Mouse (Mus musculus) erythroid progenitor cell, adult 5-6 weeks (primary cell): ENCODE data around the gene Rab3ip. TPM values are rescaled to one million over a fixed set of nuclear protein-coding genes. Genes with fewer than 3 reads are reported as not detected.

ENCODE experiments used
- ATAC-seq: replicated peaks from 2 replicates; pipeline ENCODE4 v1.8.0; 2016; ENCODE audit warnings: moderate number of reproducible peaks, mild to moderate bottlenecking, moderate TSS enrichment, inconsistent platforms; ENCODE audit not compliant: poor library complexity, low FRiP score, severe bottlenecking
- total RNA-seq, 2 experiments: library from RNA; stranded (forward) in 1 of 2; stranded (reverse) in 1 of 2; fragments of 150-400 nt in 1 of 2; fragments of 186-747, 209-891 nt in 1 of 2; gene quantifications; 2 replicates each; pipeline versions ENCODE4 v1.2.3 to v1.2.4; 2015 to 2017; ENCODE audit warnings: low replicate concordance in 2 of 2

The Rab3ip gene
- total RNA-seq, 2 experiments from 2014 or later = 4.6 to 14.8 TPM

- no peak for ATAC-seq
Observed at GRCm38 (mm10) chr10:116884552-116884951, 66.0 kb downstream of the Rab3ip start.

- ATAC-seq = no peak
Observed at GRCm38 (mm10) chr10:116883531-116883930, 67.0 kb downstream of the Rab3ip start.

DNA sequence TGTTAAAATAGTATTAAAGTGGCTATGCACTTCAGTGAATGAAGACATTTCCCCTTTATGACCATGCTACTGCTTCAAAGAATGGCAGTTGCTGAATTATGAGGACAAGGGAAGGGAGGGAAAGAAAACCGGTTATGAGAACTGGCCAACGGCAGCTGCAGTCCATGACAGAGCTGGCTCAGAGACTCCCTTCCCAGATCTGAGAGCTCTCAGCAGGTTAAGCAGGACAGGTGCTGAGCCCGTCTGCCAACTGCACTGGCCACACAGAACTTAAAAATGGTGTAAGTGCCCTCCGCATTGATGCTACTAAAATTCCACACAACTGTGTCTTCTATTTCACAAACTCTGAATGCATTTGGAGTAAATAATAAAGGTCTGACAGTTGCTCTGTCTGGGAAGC is 73.1 kb downstream of the Rab3ip start:
- ATAC-seq = no peak

GRCm38 (mm10) chr10:116874490-116874889 is 76.1 kb downstream of the Rab3ip start:
- no peak for ATAC-seq

GRCm38 (mm10) chr10:116872016-116872410 is 78.6 kb downstream of the Rab3ip start:
- ATAC-seq = no peak

GRCm38 (mm10) chr10:116871329-116872015 is 79.1 kb downstream of the Rab3ip start:
- ATAC-seq = no peak

DNA sequence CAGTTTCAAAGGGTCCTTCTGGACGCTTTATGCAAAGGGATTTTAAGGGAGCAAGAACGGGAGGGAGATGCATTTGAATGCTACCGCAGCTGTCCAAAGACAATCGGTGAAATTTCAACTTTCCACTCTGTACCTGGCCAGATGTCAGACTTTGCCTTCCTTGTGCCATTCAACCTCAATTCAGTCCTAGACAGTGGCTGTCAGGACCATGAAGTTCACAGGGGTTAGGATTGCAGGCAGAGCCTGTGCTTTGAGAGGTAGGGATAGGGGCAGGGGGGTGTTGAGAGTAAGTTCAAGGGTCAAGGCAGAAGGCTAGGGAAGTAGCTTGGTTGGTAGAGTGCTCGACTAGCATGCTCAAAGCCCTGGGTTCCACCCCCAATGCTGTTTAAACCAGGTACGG is 79.8 kb downstream of the Rab3ip start:
- no peak for ATAC-seq

Other genes starting within 250 kb of the Rab3ip start
- not detected in 2 replicates for gene Myrfl, start 53.9 kb downstream of the Rab3ip start, total RNA-seq (2015; ENCODE audit: low replicate concordance)
- not detected in 2 replicates for gene Myrfl, start 53.9 kb downstream of the Rab3ip start, total RNA-seq (2017; ENCODE audit: low replicate concordance)
- not detected in 2 replicates for gene Gm10271, start 21.8 kb upstream of the Rab3ip start, total RNA-seq (2015; ENCODE audit: low replicate concordance)
- gene Gm10271, start 21.8 kb upstream of the Rab3ip start, total RNA-seq (2017; ENCODE audit: low replicate concordance) = not detected in 2 replicates
- gene Best3, start 35.5 kb upstream of the Rab3ip start, total RNA-seq (2015; ENCODE audit: low replicate concordance) = not detected in 2 replicates
- not detected in 2 replicates for gene Best3, start 35.5 kb upstream of the Rab3ip start, total RNA-seq (2017; ENCODE audit: low replicate concordance)
- not detected in 2 replicates for gene Lrrc10, start 94.6 kb upstream of the Rab3ip start, total RNA-seq (2015; ENCODE audit: low replicate concordance)
- gene Lrrc10, start 94.6 kb upstream of the Rab3ip start, total RNA-seq (2017; ENCODE audit: low replicate concordance) = not detected in 2 replicates
- 135 and 172 TPM in 2 replicates for gene Cct2, start 113.0 kb upstream of the Rab3ip start, total RNA-seq (2015; ENCODE audit: low replicate concordance)
- gene Cct2, start 113.0 kb upstream of the Rab3ip start, total RNA-seq (2017; ENCODE audit: low replicate concordance) = 87.1 and 93.3 TPM in 2 replicates
- gene Frs2, start 197.8 kb upstream of the Rab3ip start, total RNA-seq (2015; ENCODE audit: low replicate concordance) = 32.1 and 44.4 TPM in 2 replicates
- 15.1 and 25.8 TPM in 2 replicates for gene Frs2, start 197.8 kb upstream of the Rab3ip start, total RNA-seq (2017; ENCODE audit: low replicate concordance)